Mouse (Mus musculus): ENCODE results near the gene Gdf10. TPM values are rescaled to one million over a fixed set of nuclear protein-coding genes. Genes with fewer than 3 reads are reported as not detected.

Gdf10 gene
- total RNA-seq, 1 experiment from 2014 or later, result not detected

- ATAC-seq (replicated peaks in 1 of 2; ENCODE audit: insufficient read depth in 1 of 2, low FRiP score in 2 of 2, low TSS enrichment in 1 of 2, low read depth in 1 of 2, poor library complexity in 2 of 2, severe bottlenecking in 2 of 2), result no peak
Observed at GRCm38 (mm10) chr14:33978604-33979059, 55.2 kb downstream of the Gdf10 start, which contains the start of gene Zfp488. Gene Zfp488 (minus strand): TSS chr14:33978764.

Other genes starting within 250 kb of the Gdf10 start
- not detected in 2 replicates for gene Gdf2, start 17.5 kb downstream of the Gdf10 start, total RNA-seq (2017)
- not detected in 2 replicates for gene Rbp3, start 30.4 kb downstream of the Gdf10 start, total RNA-seq (2017)
- not detected in 2 replicates for gene Zfp488, start 55.2 kb downstream of the Gdf10 start, total RNA-seq (2017)
- not detected in 2 replicates for gene Gm30083, start 91.6 kb downstream of the Gdf10 start, total RNA-seq (2017)
- gene Gm5460, start 93.2 kb downstream of the Gdf10 start, total RNA-seq (2017), result not detected in 2 replicates
- not detected in 2 replicates for gene Antxrl, start 129.1 kb downstream of the Gdf10 start, total RNA-seq (2017)
- gene Anxa8, start 162.4 kb downstream of the Gdf10 start, total RNA-seq (2017), result not detected in 2 replicates
- gene A630023A22Rik, start 179.2 kb downstream of the Gdf10 start, total RNA-seq (2017), result not detected in 2 replicates
- not detected in 2 replicates for gene Npy4r, start 228.9 kb downstream of the Gdf10 start, total RNA-seq (2017)